Comparison of ENCODE assay signal across 28 mouse cellular contexts in genomic region chr7:135829246-135829645, GRCm38 (mm10).
DNase-seq lines count a peak whose midpoint lies in the region; ATAC-seq and TF ChIP-seq lines count a peak whose summit lies in the region.
"Had no signal": no experiment of that assay in that cellular context is flagged by ENCODE, and none has a peak within 500 bp of the region (broad histone marks: within the 10 kb centered on the region; RNA-seq: fewer than 3 reads in every experiment).

No protein-coding gene starts in this region.

- H3K36me3 ChIP-seq in embryonic facial prominence, embryonic 14.5 days (ENCODE audit: control insufficient read depth, insufficient read depth, low read length): no peaks in the 10 kb centered on the region
- H3K36me3 ChIP-seq in embryonic facial prominence, embryonic 10.5 days (replicated peaks): no peaks in the 10 kb centered on the region
- H3K36me3 ChIP-seq in hindbrain, embryonic 14.5 days (replicated peaks; ENCODE audit: control insufficient read depth, insufficient read depth): no peaks in the 10 kb centered on the region
- no peaks in the 10 kb centered on the region for H3K36me3 ChIP-seq in hindbrain, embryonic 10.5 days
- H3K36me3 ChIP-seq in midbrain, postnatal 0 days (ENCODE audit: insufficient read depth, low read length): no peaks in the 10 kb centered on the region
- H3K36me3 ChIP-seq in midbrain, embryonic 11.5 days (ENCODE audit: control insufficient read depth, insufficient read depth, low read length): no peaks in the 10 kb centered on the region
- H3K36me3 ChIP-seq: embryonic facial prominence, embryonic 12.5 days; G1E; heart, embryonic 10.5 days; heart, embryonic 13.5 days; hindbrain, embryonic 13.5 days had no signal

- no peaks in the 10 kb centered on the region for H3K9me3 ChIP-seq in embryonic facial prominence, embryonic 14.5 days (ENCODE audit: control insufficient read depth, low read length)
- no peaks in the 10 kb centered on the region for H3K9me3 ChIP-seq in embryonic facial prominence, embryonic 10.5 days
- no peaks in the 10 kb centered on the region for H3K9me3 ChIP-seq in hindbrain, embryonic 14.5 days (ENCODE audit: control insufficient read depth, low read length)
- H3K9me3 ChIP-seq in hindbrain, embryonic 10.5 days: no peaks in the 10 kb centered on the region
- H3K9me3 ChIP-seq in midbrain, postnatal 0 days (ENCODE audit: low read length): no peaks in the 10 kb centered on the region
- H3K9me3 ChIP-seq in midbrain, embryonic 11.5 days (ENCODE audit: control insufficient read depth, low read length): no peaks in the 10 kb centered on the region
- H3K9me3 ChIP-seq: embryonic facial prominence, embryonic 12.5 days; heart, embryonic 10.5 days; heart, embryonic 13.5 days; hindbrain, embryonic 13.5 days had no signal

- H3K4me3 ChIP-seq in embryonic facial prominence, embryonic 14.5 days (ENCODE audit: low read depth, low read length): no peak overlapping the region
- no peak overlapping the region for H3K4me3 ChIP-seq in embryonic facial prominence, embryonic 10.5 days
- no peak overlapping the region for H3K4me3 ChIP-seq in hindbrain, embryonic 14.5 days (replicated peaks; ENCODE audit: low read length)
- no peak overlapping the region for H3K4me3 ChIP-seq in hindbrain, embryonic 10.5 days
- no peak overlapping the region for H3K4me3 ChIP-seq in midbrain, postnatal 0 days (ENCODE audit: low read depth, low read length)
- H3K4me3 ChIP-seq in midbrain, embryonic 11.5 days (ENCODE audit: low read depth, low read length): no peak overlapping the region
- H3K4me3 ChIP-seq: embryonic facial prominence, embryonic 12.5 days; erythroblast, embryonic 14.5 days; heart, adult 2 months; heart, embryonic 10.5 days; heart, embryonic 13.5 days; hindbrain, embryonic 13.5 days had no signal

- no peak overlapping the region for H3K9ac ChIP-seq in embryonic facial prominence, embryonic 14.5 days (ENCODE audit: low read depth, low read length)
- H3K9ac ChIP-seq in hindbrain, embryonic 14.5 days: no peak overlapping the region
- H3K9ac ChIP-seq in midbrain, postnatal 0 days (replicated peaks; ENCODE audit: low read length, poor library complexity, severe bottlenecking): no peak overlapping the region
- no peak overlapping the region for H3K9ac ChIP-seq in midbrain, embryonic 11.5 days (ENCODE audit: low read length)
- H3K9ac ChIP-seq: embryonic facial prominence, embryonic 12.5 days; heart, embryonic 13.5 days; hindbrain, embryonic 13.5 days had no signal

- no peak overlapping the region for H3K4me2 ChIP-seq in embryonic facial prominence, embryonic 14.5 days (ENCODE audit: low read depth, low read length)
- H3K4me2 ChIP-seq in hindbrain, embryonic 14.5 days (replicated peaks): no peak overlapping the region
- H3K4me2 ChIP-seq in midbrain, postnatal 0 days (ENCODE audit: low read depth, low read length, poor library complexity, severe bottlenecking): no peak overlapping the region
- H3K4me2 ChIP-seq in midbrain, embryonic 11.5 days: no peak overlapping the region
- H3K4me2 ChIP-seq: embryonic facial prominence, embryonic 12.5 days; heart, embryonic 13.5 days; hindbrain, embryonic 13.5 days had no signal

- peak; percentile 56 for DNase-seq in embryonic facial prominence, embryonic 14.5 days (ENCODE audit: low spot score)
- no peak for DNase-seq in embryonic facial prominence, embryonic 10.5 days (ENCODE audit: low spot score)
- DNase-seq in hindbrain, embryonic 14.5 days (ENCODE audit: low spot score): peak; percentile 44
- no peak for DNase-seq in hindbrain, embryonic 10.5 days (ENCODE audit: low spot score)
- peak; percentile 32 for DNase-seq in left cerebral cortex, postnatal 4 days
- no peak for DNase-seq in left cerebral cortex, adult 11 months (ENCODE audit: low spot score)
- peak; percentile 50 for DNase-seq in midbrain, postnatal 0 days (ENCODE audit: low spot score)
- no peak for DNase-seq in midbrain, embryonic 11.5 days (ENCODE audit: low spot score, missing footprints)
- DNase-seq: adrenal gland, postnatal 10 days; adrenal gland, postnatal 36 days; B cell, adult 2 months; cerebellum, adult 11 months; cerebellum, adult 2 months; cerebellum, adult 9-11 months; gastrocnemius, postnatal 10 days; gastrocnemius, postnatal 36 days; heart, adult 2 months; heart, postnatal 14 days; heart, postnatal 4 days had no signal

- no peak for ATAC-seq in embryonic facial prominence, embryonic 14.5 days (ENCODE audit: low read depth)
- ATAC-seq in hindbrain, embryonic 14.5 days (ENCODE audit: low FRiP score): no peak
- no peak for ATAC-seq in midbrain, postnatal 0 days (ENCODE audit: low FRiP score)
- no peak for ATAC-seq in midbrain, embryonic 11.5 days (ENCODE audit: low FRiP score)
- ATAC-seq: forebrain, embryonic 16.5 days; intestine, postnatal 0 days; Patski had no signal

- peaks cover 12% of the 10 kb centered on the region; the same call in 1 of the 2 replicates for H3K4me1 ChIP-seq in embryonic facial prominence, embryonic 14.5 days (ENCODE audit: control insufficient read depth, insufficient read depth, low read length)
- H3K4me1 ChIP-seq in embryonic facial prominence, embryonic 10.5 days: peaks cover 16% of the 10 kb centered on the region
- H3K4me1 ChIP-seq in hindbrain, embryonic 14.5 days (replicated peaks; ENCODE audit: control insufficient read depth, insufficient read depth, low read length): peaks cover 4% of the 10 kb centered on the region; the same call in 1 of the 2 replicates
- H3K4me1 ChIP-seq in hindbrain, embryonic 10.5 days (replicated peaks): peaks cover 27% of the 10 kb centered on the region; the same call in 1 of the 2 replicates
- H3K4me1 ChIP-seq in midbrain, postnatal 0 days (ENCODE audit: insufficient read depth, low read length): peaks cover 7% of the 10 kb centered on the region; the same call in 1 of the 2 replicates
- H3K4me1 ChIP-seq in midbrain, embryonic 11.5 days (ENCODE audit: control insufficient read depth, insufficient read depth, low read length): no peaks in the 10 kb centered on the region
- H3K4me1 ChIP-seq: heart, embryonic 10.5 days; heart, embryonic 13.5 days had no signal

- no peak overlapping the region for H3K27ac ChIP-seq in embryonic facial prominence, embryonic 14.5 days (replicated peaks; ENCODE audit: low read depth, low read length)
- no peak overlapping the region for H3K27ac ChIP-seq in embryonic facial prominence, embryonic 10.5 days (replicated peaks)
- no peak overlapping the region for H3K27ac ChIP-seq in hindbrain, embryonic 14.5 days
- H3K27ac ChIP-seq in hindbrain, embryonic 10.5 days: no peak overlapping the region
- H3K27ac ChIP-seq in midbrain, postnatal 0 days (ENCODE audit: low read depth, low read length): no peak overlapping the region
- no peak overlapping the region for H3K27ac ChIP-seq in midbrain, embryonic 11.5 days (ENCODE audit: low read depth, low read length)
- H3K27ac ChIP-seq: embryonic facial prominence, embryonic 12.5 days; heart, adult 2 months; heart, embryonic 10.5 days; heart, embryonic 13.5 days; hindbrain, embryonic 13.5 days had no signal

- TF ChIP-seq CTCF in midbrain, postnatal 0 days (IDR thresholded peaks at IDR 0.05): no peak

- 50% methylated on average over 2 of the region's 2 CpGs for WGBS in embryonic facial prominence, embryonic 14.5 days
- 77% methylated on average over 2 of the region's 2 CpGs for WGBS in embryonic facial prominence, embryonic 10.5 days
- 63% methylated on average over 2 of the region's 2 CpGs for WGBS in hindbrain, embryonic 14.5 days
- WGBS in hindbrain, embryonic 10.5 days: 82% methylated on average over 2 of the region's 2 CpGs
- 51% methylated on average over 2 of the region's 2 CpGs for WGBS in midbrain, postnatal 0 days
- WGBS in midbrain, embryonic 11.5 days: 81% methylated on average over 2 of the region's 2 CpGs

- no peaks in the 10 kb centered on the region for H3K27me3 ChIP-seq in embryonic facial prominence, embryonic 14.5 days (replicated peaks; ENCODE audit: control insufficient read depth, insufficient read depth, low read length)
- no peaks in the 10 kb centered on the region for H3K27me3 ChIP-seq in embryonic facial prominence, embryonic 10.5 days (replicated peaks; ENCODE audit: low read depth, poor library complexity, severe bottlenecking)
- H3K27me3 ChIP-seq in hindbrain, embryonic 14.5 days (ENCODE audit: control insufficient read depth, insufficient read depth, low read length): no peaks in the 10 kb centered on the region
- peaks cover 6% of the 10 kb centered on the region; the same call in 1 of the 2 replicates for H3K27me3 ChIP-seq in hindbrain, embryonic 10.5 days (ENCODE audit: insufficient read depth, poor library complexity, severe bottlenecking)
- H3K27me3 ChIP-seq in midbrain, postnatal 0 days (ENCODE audit: insufficient read depth, low read length): no peaks in the 10 kb centered on the region; the same call in 1 of the 2 replicates
- H3K27me3 ChIP-seq in midbrain, embryonic 11.5 days (ENCODE audit: control insufficient read depth, insufficient read depth, low read length): no peaks in the 10 kb centered on the region
- H3K27me3 ChIP-seq: embryonic facial prominence, embryonic 12.5 days had no signal

- intact Hi-C loops in left cerebral cortex, postnatal 4 days (cut with DNase I): no loop called here

Comparison
In these comparisons a context has a peak if more than half of its experiments do, and no peak if none do; other contexts are left out.
1. DNase-seq: peak in embryonic facial prominence, embryonic 14.5 days (single experiment), hindbrain, embryonic 14.5 days (single experiment), left cerebral cortex, postnatal 4 days (single experiment) and midbrain, postnatal 0 days (single experiment); none in embryonic facial prominence, embryonic 10.5 days (single experiment), hindbrain, embryonic 10.5 days (single experiment), left cerebral cortex, adult 11 months (single experiment) and midbrain, embryonic 11.5 days (single experiment).